Mouse (Mus musculus): ENCODE measurements at regions not wholly inside any gene's neighbourhood (a gene's known extent, or its start where the extent isn't known, plus 50 kb on each side); places are given as distances from the start of the nearest gene placed in this dataset.

DNA sequence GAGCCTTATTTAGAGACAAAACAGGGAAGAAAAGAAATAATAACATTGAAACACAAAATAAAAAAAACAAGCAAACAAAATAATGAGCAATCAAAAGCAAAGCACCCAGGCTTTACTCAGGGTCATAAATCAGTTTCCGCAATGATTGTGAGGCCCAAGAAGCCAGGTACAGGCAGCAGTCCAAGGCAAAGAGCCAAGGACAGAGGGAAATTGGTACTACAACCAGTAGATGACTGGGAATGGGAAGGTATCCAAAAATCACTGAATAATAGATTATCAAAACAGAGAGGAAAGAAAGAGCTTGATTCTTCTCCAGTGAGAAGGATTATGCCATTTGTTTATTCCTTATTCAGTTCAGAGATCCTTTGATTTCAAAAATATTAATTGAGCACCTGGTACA is 636.2 kb downstream of the Kcna4 start:
- DNase-seq (ENCODE audit: low read depth, low spot score): no peak
- no peaks in the 10 kb centered on the region for H3K79me2 ChIP-seq (ENCODE audit: control insufficient read depth, insufficient read depth, low read length, poor library complexity)
- H3K4me3 ChIP-seq (ENCODE audit: control insufficient read depth in 1 of 2, insufficient read depth in 1 of 2, low read depth in 2 of 2, low read length in 2 of 2): no peak overlapping the region
- H3K27me3 ChIP-seq (ENCODE audit: control insufficient read depth in 1 of 2, insufficient read depth in 2 of 2, low read length in 2 of 2): no peaks in the 10 kb centered on the region
- H3K9ac ChIP-seq (ENCODE audit: control insufficient read depth, low read depth, low read length, poor library complexity, severe bottlenecking): no peak overlapping the region
- H3K27ac ChIP-seq (ENCODE audit: control insufficient read depth, low read depth, low read length): no peak overlapping the region
- no peaks in the 10 kb centered on the region for H3K4me1 ChIP-seq (ENCODE audit: control insufficient read depth in 1 of 2, insufficient read depth in 2 of 2, low read length in 2 of 2)
- TF ChIP-seq MXI1 (IDR thresholded peaks at IDR 0.05; ENCODE audit: low read depth, low read length) (no peak), SIN3A (IDR thresholded peaks at IDR 0.05; ENCODE audit: low read length) (no peak), RCOR1 (IDR thresholded peaks at IDR 0.05; ENCODE audit: low read depth, low read length) (no peak), ZC3H11A (IDR thresholded peaks at IDR 0.05; ENCODE audit: low read depth, low read length) (no peak), BHLHE40 (IDR thresholded peaks at IDR 0.05; ENCODE audit: borderline replicate concordance, low read depth, low read length) (no peak), NELFE (IDR thresholded peaks at IDR 0.05; ENCODE audit: low read depth, low read length) (no peak), CHD1 (IDR thresholded peaks at IDR 0.05; ENCODE audit: low read depth, low read length) (no peak), ZNF384 (IDR thresholded peaks at IDR 0.05; ENCODE audit: low read depth, low read length) (no peak), MEF2A (IDR thresholded peaks at IDR 0.05; ENCODE audit: extremely low read depth, insufficient replicate concordance, low read depth, low read length, poor library complexity, severe bottlenecking) (no peak), TAL1 (IDR thresholded peaks at IDR 0.05; ENCODE audit: low read length) (no peak), JUND (IDR thresholded peaks at IDR 0.05; ENCODE audit: low read depth, low read length) (no peak), MYC (IDR thresholded peaks at IDR 0.05; ENCODE audit: low read depth, low read length) (no peak), MAFK (IDR thresholded peaks at IDR 0.05; ENCODE audit: borderline replicate concordance, low read depth, low read length) (no peak), TCF12 (IDR thresholded peaks at IDR 0.05; ENCODE audit: low read depth, low read length) (no peak), TBP (IDR thresholded peaks at IDR 0.05; ENCODE audit: low read depth, low read length) (no peak), USF1 (IDR thresholded peaks at IDR 0.05; ENCODE audit: low read depth, low read length) (no peak)
- H3K36me3 ChIP-seq (ENCODE audit: control insufficient read depth in 1 of 2, insufficient read depth in 2 of 2, low read length in 2 of 2): no peaks in the 10 kb centered on the region
- H3K9me3 ChIP-seq (replicated peaks; ENCODE audit: insufficient read depth, low read length): no peaks in the 10 kb centered on the region

DNA sequence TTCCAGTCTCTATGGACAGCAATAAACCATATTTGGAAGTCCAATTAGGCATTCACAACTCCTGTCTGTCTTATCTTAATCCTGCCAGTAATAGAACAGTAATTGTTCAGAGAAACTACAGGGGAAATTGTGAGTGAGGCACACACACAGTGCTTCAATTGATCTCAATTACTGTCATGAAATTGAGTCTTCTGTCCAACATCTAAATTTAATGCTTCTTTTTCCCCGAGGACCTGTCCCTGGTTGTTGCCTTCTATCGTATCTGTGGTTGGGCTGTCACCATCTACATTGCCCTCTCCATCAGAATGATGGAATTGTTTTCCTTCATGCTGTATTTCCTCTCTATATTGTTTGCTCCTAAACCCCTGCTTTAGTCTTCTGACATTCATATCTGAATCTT is 644.9 kb downstream of the Kcna4 start:
- TF ChIP-seq MEF2A (IDR thresholded peaks at IDR 0.05; ENCODE audit: extremely low read depth, insufficient replicate concordance, low read depth, low read length, poor library complexity, severe bottlenecking): no peak
- TF ChIP-seq POLR2AphosphoS2 (IDR thresholded peaks at IDR 0.05; ENCODE audit: low read length): no peak
- no peak for TF ChIP-seq GATA1 (IDR thresholded peaks at IDR 0.05; ENCODE audit: low read depth, low read length)
- no peak for TF ChIP-seq TAL1 (IDR thresholded peaks at IDR 0.05; ENCODE audit: low read length)
- TF ChIP-seq JUND (IDR thresholded peaks at IDR 0.05; ENCODE audit: low read depth, low read length): no peak
- TF ChIP-seq NRF1 (IDR thresholded peaks at IDR 0.05; ENCODE audit: insufficient read depth, low read depth, low read length, poor library complexity, severe bottlenecking): no peak
- no peak for TF ChIP-seq USF1 (IDR thresholded peaks at IDR 0.05; ENCODE audit: low read depth, low read length)
- no peak for TF ChIP-seq POLR2AphosphoS5 (IDR thresholded peaks at IDR 0.05; ENCODE audit: borderline replicate concordance, low read depth, low read length)
- TF ChIP-seq MAZ (IDR thresholded peaks at IDR 0.05; ENCODE audit: low read depth, low read length): no peak
- TF ChIP-seq ZC3H11A (IDR thresholded peaks at IDR 0.05; ENCODE audit: low read depth, low read length): no peak
- no peak for TF ChIP-seq CHD2 (IDR thresholded peaks at IDR 0.05; ENCODE audit: low read length)
- no peak for TF ChIP-seq ZMIZ1 (IDR thresholded peaks at IDR 0.05; ENCODE audit: low read depth, low read length)
- TF ChIP-seq RCOR1 (IDR thresholded peaks at IDR 0.05; ENCODE audit: low read depth, low read length): no peak
- TF ChIP-seq KAT2A (conservative IDR thresholded peaks at IDR 0.05; ENCODE audit: low read depth, low read length): no peak
- TF ChIP-seq BHLHE40 (IDR thresholded peaks at IDR 0.05; ENCODE audit: borderline replicate concordance, low read depth, low read length): no peak
- no peak for TF ChIP-seq ZKSCAN1 (IDR thresholded peaks at IDR 0.05; ENCODE audit: low read depth, low read length)
- H3K27ac ChIP-seq (ENCODE audit: control insufficient read depth, low read depth, low read length): no peak overlapping the region
- H3K27me3 ChIP-seq (ENCODE audit: control insufficient read depth in 1 of 2, insufficient read depth in 2 of 2, low read length in 2 of 2): no peaks in the 10 kb centered on the region; a peak in 1 of 4 replicates
- H3K79me2 ChIP-seq (ENCODE audit: control insufficient read depth, insufficient read depth, low read length, poor library complexity): no peaks in the 10 kb centered on the region
- H3K36me3 ChIP-seq (ENCODE audit: control insufficient read depth in 1 of 2, insufficient read depth in 2 of 2, low read length in 2 of 2): no peaks in the 10 kb centered on the region
- no peak for DNase-seq (ENCODE audit: low read depth, low spot score)
- no peaks in the 10 kb centered on the region for H3K4me1 ChIP-seq (ENCODE audit: control insufficient read depth in 1 of 2, insufficient read depth in 2 of 2, low read length in 2 of 2)
- no peaks in the 10 kb centered on the region for H3K9me3 ChIP-seq (replicated peaks; ENCODE audit: insufficient read depth, low read length)
- no peak overlapping the region for H3K4me3 ChIP-seq (ENCODE audit: control insufficient read depth in 1 of 2, insufficient read depth in 1 of 2, low read depth in 2 of 2, low read length in 2 of 2)
- H3K9ac ChIP-seq (ENCODE audit: control insufficient read depth, low read depth, low read length, poor library complexity, severe bottlenecking): no peak overlapping the region
